Mouse (Mus musculus): ENCODE results near the gene Pard3b.

GRCm38 (mm10) chr1:62682456-62683385 is 1044.1 kb downstream of the Pard3b start:
- TF ChIP-seq GATA1 (IDR thresholded peaks at IDR 0.05; ENCODE audit: borderline replicate concordance, low read length) (no peak), FLI1 (IDR thresholded peaks at IDR 0.05; ENCODE audit: low read length) (no peak)

Data from megakaryocyte, embryonic 14.5 days (primary cell).